Mouse (Mus musculus) limb, embryonic 14.5 days (tissue): Measurements from ENCODE around the gene Ccdc173. TPM values are rescaled to one million over a fixed set of nuclear protein-coding genes. Genes with fewer than 3 reads are reported as not detected.

ENCODE experiments used
- ATAC-seq: fragments of 200-750 bp; cut with Nextera tagmentation; 2 replicates; pipeline ENCODE4 v1.8.0; 2017; ENCODE audit warnings: low read depth, moderate number of reproducible peaks, moderate TSS enrichment; ENCODE audit not compliant: low FRiP score
- DNase-seq: peaks from one replicate; pipeline ENCODE4 v3.0.0-alpha.2; 2015; ENCODE audit warnings: low spot score
- H3K27ac ChIP-seq: fragments of 300-500 bp; sonication (generic); replicated peaks from 2 replicates; pipeline ENCODE4 v1.5.1; 2014; ENCODE audit warnings: low read depth, mild to moderate bottlenecking, low read length, moderate library complexity, mixed read lengths
- H3K27me3 ChIP-seq: fragments of 300-500 bp; sonication (generic); 2 replicates; pipeline ENCODE4 v1.6.1; 2014; ENCODE audit warnings: low read length, mixed read lengths; ENCODE audit not compliant: control insufficient read depth, insufficient read depth
- H3K36me3 ChIP-seq: fragments of 300-500 bp; sonication (generic); 2 replicates; pipeline ENCODE4 v1.6.1; 2014; ENCODE audit warnings: mild to moderate bottlenecking, low read length, moderate library complexity, mixed read lengths; ENCODE audit not compliant: control insufficient read depth, insufficient read depth
- H3K4me1 ChIP-seq: fragments of 300-500 bp; sonication (generic); 2 replicates; pipeline ENCODE4 v1.6.1; 2014; ENCODE audit warnings: antibody characterized with exemption, low read length, mixed read lengths; ENCODE audit not compliant: control insufficient read depth, insufficient read depth
- H3K4me2 ChIP-seq: fragments of 300-500 bp; sonication (generic); replicated peaks from 2 replicates; pipeline ENCODE4 v1.6.1; 2014; ENCODE audit warnings: low read depth, mild to moderate bottlenecking, low read length, moderate library complexity; ENCODE audit not compliant: severe bottlenecking
- H3K4me3 ChIP-seq: fragments of 300-500 bp; sonication (generic); replicated peaks from 2 replicates; pipeline ENCODE4 v1.5.1; 2014; ENCODE audit warnings: low read length
- H3K9ac ChIP-seq: fragments of 300-500 bp; sonication (generic); 2 replicates; pipeline ENCODE4 v1.6.1; 2014; ENCODE audit warnings: mild to moderate bottlenecking, low read depth, low read length, moderate library complexity; ENCODE audit not compliant: severe bottlenecking
- H3K9me3 ChIP-seq: fragments of 300-500 bp; sonication (generic); 2 replicates; pipeline ENCODE4 v1.6.1; 2016; ENCODE audit warnings: low read length; ENCODE audit not compliant: control insufficient read depth
- POLR2A ChIP-seq: fragments of 200-500 bp; IDR thresholded peaks from 2 replicates; pipeline ENCODE4 v1.8.0; 2012; ENCODE audit warnings: inconsistent platforms, mild to moderate bottlenecking, moderate library complexity, borderline replicate concordance; ENCODE audit not compliant: insufficient read depth, insufficient read length; ENCODE audit errors: extremely low read depth
- WGBS: fragments of 180-500 bp; shearing (Covaris S2); extraction: QIAGEN DNeasy Blood & Tissue Kit; methylation state at CpG from one replicate; pipeline ENCODE4 v1.1.7; 2014; 5-methylcytosine and 5-hydroxymethylcytosine counted together
- polyA plus RNA-seq, 2 experiments: library from polyadenylated mRNA; depleted of rRNA in 1 of 2; stranded (reverse) in 1 of 2; unstranded in 1 of 2; fragments of >200 nt; fragmentation: Nextera tagmentation in 1 of 2; extraction: Ambion mirVana in 1 of 2; gene quantifications; 2 replicates each; pipeline versions ENCODE4 v1.2.1 to v1.2.3; 2012 to 2014

Gene Ccdc173
- polyA plus RNA-seq, 2 experiments, result 2.0 to 2.5 TPM

DNA sequence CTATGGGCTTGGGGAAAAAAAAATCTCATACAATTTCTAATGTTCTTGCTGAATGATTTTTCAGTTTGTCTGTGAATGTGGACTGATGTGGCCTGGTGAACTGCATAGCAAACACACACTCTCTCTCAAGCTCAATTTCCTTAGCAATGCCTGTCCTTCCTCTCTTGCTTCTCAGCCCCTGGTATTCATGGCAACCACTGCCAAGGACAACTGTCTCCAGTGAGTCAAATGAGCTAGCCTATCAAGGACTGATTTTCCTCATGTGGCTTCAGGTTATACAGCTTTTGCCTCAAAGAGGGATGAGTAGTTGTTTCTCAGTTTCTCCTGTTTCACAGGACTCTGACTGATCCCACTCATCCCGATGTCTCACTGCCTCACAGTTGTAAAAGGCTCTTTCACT is 70.3 kb downstream of the Ccdc173 start:
- ATAC-seq (no peak), DNase-seq (no peak)
- Histone ChIP-seq H3K4me1 (peaks cover 4% of the 10 kb centered on the region; the same call in 1 of the 2 replicates), H3K4me2 (no peak overlapping the region), H3K27ac (no peak overlapping the region), H3K9ac (no peak overlapping the region), H3K36me3 (no peaks in the 10 kb centered on the region), H3K4me3 (no peak overlapping the region), H3K27me3 (no peaks in the 10 kb centered on the region), H3K9me3 (no peaks in the 10 kb centered on the region)
- WGBS, result 96% methylated on average over 1 of the region's 1 CpGs
- no peak for TF ChIP-seq POLR2A

DNA sequence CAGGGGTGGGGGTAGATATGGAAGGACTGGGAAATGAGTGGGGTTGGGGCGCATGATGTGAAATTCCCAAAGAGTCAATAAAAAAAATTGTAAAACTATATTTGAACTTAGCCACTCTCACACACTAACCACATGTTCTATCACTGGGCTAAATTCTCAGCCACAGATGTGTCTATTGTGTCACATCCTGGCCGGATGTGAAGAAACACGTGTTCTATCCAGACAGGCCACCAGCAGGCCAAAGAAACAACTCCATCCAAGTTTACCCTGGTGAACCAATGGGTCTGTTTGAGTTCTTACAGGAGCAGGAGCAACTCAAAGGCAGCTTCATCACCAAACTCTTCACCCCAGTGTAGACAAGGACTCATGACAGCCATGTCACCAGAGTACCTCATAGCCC is 72.9 kb downstream of the Ccdc173 start:
- Histone ChIP-seq H3K4me3 (no peak overlapping the region), H3K27ac (no peak overlapping the region), H3K36me3 (no peaks in the 10 kb centered on the region), H3K9ac (no peak overlapping the region), H3K4me1 (no peaks in the 10 kb centered on the region), H3K9me3 (no peaks in the 10 kb centered on the region), H3K4me2 (no peak overlapping the region), H3K27me3 (no peaks in the 10 kb centered on the region)
- TF ChIP-seq POLR2A, result no peak
- 63% methylated on average over 3 of the region's 3 CpGs for WGBS
- no peak for DNase-seq
- no peak for ATAC-seq

DNA sequence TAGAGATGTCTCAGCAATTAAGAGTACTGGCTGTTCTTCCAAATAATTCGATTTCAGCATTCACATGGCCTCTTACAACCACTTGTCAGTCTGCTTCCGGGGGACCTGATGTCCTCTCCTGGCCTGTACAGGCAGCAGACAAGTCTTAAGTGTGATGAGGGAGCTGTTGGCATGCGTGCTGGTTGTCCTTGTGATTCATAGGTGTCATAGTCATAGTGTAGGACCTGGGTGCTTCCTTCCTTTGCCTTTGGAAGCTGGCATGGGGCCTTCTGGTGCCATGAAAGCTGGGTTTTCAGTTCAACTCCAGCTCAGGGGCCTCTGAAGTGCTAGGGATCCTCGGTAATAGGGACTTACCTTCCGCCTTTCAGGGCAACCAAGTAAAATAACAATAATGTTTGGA is 75.2 kb downstream of the Ccdc173 start:
- Histone ChIP-seq H3K27me3 (no peaks in the 10 kb centered on the region), H3K4me1 (no peaks in the 10 kb centered on the region), H3K36me3 (0 out of 2 replicates have a peak, but pooled peaks cover 3% of the 10 kb centered on the region), H3K9ac (no peak overlapping the region), H3K27ac (no peak overlapping the region), H3K4me3 (no peak overlapping the region), H3K4me2 (no peak overlapping the region), H3K9me3 (no peaks in the 10 kb centered on the region)
- no peak for TF ChIP-seq POLR2A
- ATAC-seq, result no peak
- WGBS, result 81% methylated on average over 5 of the region's 5 CpGs
- no peak for DNase-seq

DNA sequence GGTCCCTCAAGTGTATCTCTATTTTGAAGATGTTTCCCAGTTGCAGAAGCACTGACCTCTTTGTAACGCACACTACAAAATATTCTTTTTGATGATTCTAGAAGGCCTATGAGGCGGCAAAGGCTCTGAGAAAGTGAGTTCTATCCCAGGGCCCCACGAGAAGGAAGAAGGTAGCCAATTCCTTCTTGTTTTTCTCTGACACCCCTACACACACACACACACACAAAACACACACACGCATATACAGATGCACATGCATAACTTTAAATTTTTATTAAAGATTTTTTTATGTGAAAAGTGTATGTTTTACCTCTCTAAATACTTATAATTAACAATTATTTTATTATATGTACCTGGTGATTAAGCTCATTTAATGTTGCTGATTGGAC is 75.8 kb downstream of the Ccdc173 start:
- Histone ChIP-seq H3K27me3 (no peaks in the 10 kb centered on the region), H3K9ac (no peak overlapping the region; the same call in 1 of the 2 replicates), H3K4me3 (peak overlapping the region; percentile 80), H3K4me1 (no peaks in the 10 kb centered on the region), H3K36me3 (0 out of 2 replicates have a peak, but pooled peaks cover 3% of the 10 kb centered on the region), H3K4me2 (peak overlapping the region; percentile 61), H3K9me3 (no peaks in the 10 kb centered on the region), H3K27ac (no peak overlapping the region)
- ATAC-seq (peak; percentile 38; the same call in 1 of the 2 replicates), DNase-seq (no peak)
- TF ChIP-seq POLR2A, result no peak
- WGBS, result 41% methylated on average over 4 of the region's 4 CpGs

DNA sequence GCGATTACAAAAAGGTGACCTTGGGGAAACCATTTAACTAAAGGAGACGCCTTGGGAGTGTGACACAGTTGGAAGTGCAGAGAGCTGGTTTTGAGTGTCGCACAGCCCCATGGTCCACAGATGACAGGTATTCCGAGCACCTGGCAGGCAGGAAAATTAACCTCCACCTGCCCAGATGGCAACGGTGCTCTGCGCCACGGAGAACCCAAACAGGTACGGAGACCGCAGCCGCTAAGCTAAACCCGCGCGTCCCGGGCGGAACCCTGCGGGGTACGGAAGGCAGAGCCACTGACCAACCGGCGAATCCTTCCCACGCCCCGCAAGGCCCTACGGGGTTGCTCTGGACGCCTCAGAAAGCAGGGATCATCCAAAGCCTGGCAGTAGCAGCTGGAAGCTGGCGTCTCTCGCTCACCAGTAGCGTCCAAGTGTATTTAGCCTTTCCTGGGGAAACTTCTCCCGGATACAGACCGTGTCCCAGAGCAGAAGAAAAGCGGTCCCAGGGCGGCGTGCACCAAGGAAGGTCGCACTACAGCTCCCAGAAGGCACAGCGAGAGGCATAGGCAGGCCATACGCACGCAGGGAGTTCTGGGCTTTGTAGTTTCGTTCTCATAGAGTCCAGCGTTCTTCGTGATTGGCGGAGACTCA is 76.3 kb downstream of the Ccdc173 start, which contains the start of gene Fastkd1:
Fastkd1 (minus strand) TSS at position 536 of the 645 bp plus-strand sequence.
- 0 out of 2 replicates have a peak, but pooled peaks cover 3% of the 10 kb centered on the region for H3K36me3 ChIP-seq
- no peak within 1 kb of the TSS for H3K27ac ChIP-seq
- peak within 1 kb of the TSS; percentile 80 for H3K4me3 ChIP-seq
- no peaks in the 10 kb centered on the region for H3K27me3 ChIP-seq
- H3K4me1 ChIP-seq, result no peaks in the 10 kb centered on the region
- ATAC-seq, result peak; percentile 98
- H3K9ac ChIP-seq, result peak within 1 kb of the TSS; percentile 78
- peak within 1 kb of the TSS; percentile 61 for H3K4me2 ChIP-seq
- TF ChIP-seq POLR2A, result no peak
- WGBS, result 1% methylated on average over 39 of the region's 39 CpGs
- no peaks in the 10 kb centered on the region for H3K9me3 ChIP-seq
- DNase-seq, result peak; percentile 94
